Mouse (Mus musculus) kidney, embryonic 15.5 days (tissue): ENCODE measurements around the gene Patj. TPM values are rescaled to one million over a fixed set of nuclear protein-coding genes. Genes with fewer than 3 reads are reported as not detected.

Experiments
- ATAC-seq: fragments of 200-750 bp; cut with Nextera tagmentation; replicated peaks from 2 replicates; pipeline ENCODE4 v1.8.0; 2017; ENCODE audit warnings: moderate TSS enrichment; ENCODE audit not compliant: low FRiP score
- H3K27ac ChIP-seq: fragments of 300-500 bp; sonication (generic); 2 replicates; pipeline ENCODE4 v1.5.1; 2015; ENCODE audit warnings: mild to moderate bottlenecking, inconsistent platforms
- H3K27me3 ChIP-seq: fragments of 300-500 bp; sonication (generic); 2 replicates; pipeline ENCODE4 v1.6.1; 2015; ENCODE audit warnings: inconsistent platforms
- H3K36me3 ChIP-seq: fragments of 300-500 bp; sonication (generic); 2 replicates; pipeline ENCODE4 v1.6.1; 2015; ENCODE audit warnings: inconsistent platforms
- H3K4me1 ChIP-seq: fragments of 300-500 bp; sonication (generic); 2 replicates; pipeline ENCODE4 v1.6.1; 2015; ENCODE audit warnings: inconsistent platforms
- H3K4me2 ChIP-seq: fragments of 300-500 bp; sonication (generic); 2 replicates; pipeline ENCODE4 v1.6.1; 2015; ENCODE audit warnings: moderate library complexity, mild to moderate bottlenecking, inconsistent platforms
- H3K4me3 ChIP-seq: fragments of 300-500 bp; sonication (generic); replicated peaks from 2 replicates; pipeline ENCODE4 v1.5.1; 2015; ENCODE audit warnings: mild to moderate bottlenecking, inconsistent platforms
- H3K9ac ChIP-seq: fragments of 300-500 bp; sonication (generic); 2 replicates; pipeline ENCODE4 v1.6.1; 2015; ENCODE audit warnings: mild to moderate bottlenecking, inconsistent platforms
- H3K9me3 ChIP-seq: fragments of 300-500 bp; sonication (generic); replicated peaks from 2 replicates; pipeline ENCODE4 v1.6.1; 2016; ENCODE audit warnings: inconsistent platforms
- WGBS: fragments of 180-500 bp; shearing (Covaris S2); methylation state at CpG from one replicate; pipeline ENCODE4 v1.1.7; 2015; ENCODE audit warnings: mixed read lengths; 5-methylcytosine and 5-hydroxymethylcytosine counted together
- polyA plus RNA-seq: library from polyadenylated mRNA; unstranded; fragments of >200 nt; fragmentation: Nextera tagmentation; extraction: Ambion mirVana; gene quantifications from 2 replicates; pipeline ENCODE4 v1.2.1, GENCODE M21; 2015

The Patj gene
- polyA plus RNA-seq, result 26.5 and 26.6 TPM in 2 replicates

GRCm38 (mm10) chr4:98395690-98396437 is at the start of gene Patj:
TSS of gene Patj (plus strand) at chr4:98395785.
- Histone ChIP-seq H3K9me3 (no peaks in the 10 kb centered on the region), H3K4me3 (peak within 1 kb of the TSS; percentile 83), H3K27me3 (no peaks in the 10 kb centered on the region), H3K9ac (peak within 1 kb of the TSS; percentile 97), H3K27ac (peak within 1 kb of the TSS; percentile 93), H3K36me3 (no peaks in the 10 kb centered on the region), H3K4me2 (peak within 1 kb of the TSS; percentile 72), H3K4me1 (peaks cover 10% of the 10 kb centered on the region)
- ATAC-seq, result peak; percentile 87
- under 1% methylated on average over 68 of the region's 73 CpGs for WGBS

- ATAC-seq, result no peak
- no peak overlapping the region for H3K4me3 ChIP-seq
- H3K4me1 ChIP-seq, result no peaks in the 10 kb centered on the region
- WGBS, result 70% methylated on average over 5 of the region's 5 CpGs
- H3K27ac ChIP-seq, result no peak overlapping the region
- H3K36me3 ChIP-seq, result peaks cover 9% of the 10 kb centered on the region
- H3K27me3 ChIP-seq, result no peaks in the 10 kb centered on the region
- H3K9ac ChIP-seq, result no peak overlapping the region
- no peak overlapping the region for H3K4me2 ChIP-seq
- H3K9me3 ChIP-seq, result no peaks in the 10 kb centered on the region
Observed at GRCm38 (mm10) chr4:98348580-98348979, 47.0 kb upstream of the Patj start.

GRCm38 (mm10) chr4:98358034-98358809 is 37.4 kb upstream of the Patj start:
- H3K27me3 ChIP-seq, result no peaks in the 10 kb centered on the region
- no peaks in the 10 kb centered on the region for H3K4me1 ChIP-seq
- no peak overlapping the region for H3K27ac ChIP-seq
- H3K36me3 ChIP-seq, result peaks cover 52% of the 10 kb centered on the region
- H3K4me2 ChIP-seq, result no peak overlapping the region
- ATAC-seq, result no peak
- WGBS, result 80% methylated on average over 9 of the region's 9 CpGs
- no peak overlapping the region for H3K4me3 ChIP-seq
- H3K9me3 ChIP-seq, result no peaks in the 10 kb centered on the region
- H3K9ac ChIP-seq, result no peak overlapping the region

- Histone ChIP-seq H3K36me3 (peaks cover 31% of the 10 kb centered on the region), H3K9ac (no peak overlapping the region), H3K27ac (no peak overlapping the region), H3K27me3 (no peaks in the 10 kb centered on the region), H3K4me1 (no peaks in the 10 kb centered on the region), H3K4me3 (no peak overlapping the region), H3K4me2 (no peak overlapping the region), H3K9me3 (no peaks in the 10 kb centered on the region)
- no peak for ATAC-seq
- whole genome bisulfite sequencing, result 63% methylated on average over 4 of the region's 4 CpGs
Observed at GRCm38 (mm10) chr4:98375401-98375800, 20.2 kb upstream of the Patj start.

- H3K9ac ChIP-seq, result no peak overlapping the region
- ATAC-seq, result no peak
- WGBS, result 94% methylated on average over 2 of the region's 2 CpGs
- H3K9me3 ChIP-seq, result no peaks in the 10 kb centered on the region
- no peak overlapping the region for H3K27ac ChIP-seq
- peaks cover 21% of the 10 kb centered on the region for H3K36me3 ChIP-seq
- H3K4me2 ChIP-seq, result no peak overlapping the region
- H3K4me1 ChIP-seq, result peaks cover 6% of the 10 kb centered on the region; the same call in 1 of the 2 replicates
- no peak overlapping the region for H3K4me3 ChIP-seq
- H3K27me3 ChIP-seq, result no peaks in the 10 kb centered on the region
Observed at GRCm38 (mm10) chr4:98376943-98377342, 18.6 kb upstream of the Patj start.

- peaks cover 11% of the 10 kb centered on the region for H3K36me3 ChIP-seq
- no peaks in the 10 kb centered on the region for H3K9me3 ChIP-seq
- peak within 1 kb of the TSS; percentile 60 for H3K4me2 ChIP-seq
- peak within 1 kb of the TSS; percentile 94 for H3K9ac ChIP-seq
- ATAC-seq, result peak; percentile 94
- under 1% methylated on average over 46 of the region's 46 CpGs for WGBS
- peak within 1 kb of the TSS; percentile 91 for H3K4me3 ChIP-seq
- peaks cover 17% of the 10 kb centered on the region for H3K4me1 ChIP-seq
- no peaks in the 10 kb centered on the region for H3K27me3 ChIP-seq
- peak within 1 kb of the TSS; percentile 85 for H3K27ac ChIP-seq
Observed at GRCm38 (mm10) chr4:98382716-98383424, 12.7 kb upstream of the Patj start, which contains the start of gene Tm2d1. TSS of gene Tm2d1 (minus strand) at chr4:98383306.

GRCm38 (mm10) chr4:98385036-98385435 is 10.5 kb upstream of the Patj start:
- H3K4me1 ChIP-seq, result peaks cover 17% of the 10 kb centered on the region
- WGBS, result 8% methylated on average over 5 of the region's 5 CpGs
- H3K27me3 ChIP-seq, result no peaks in the 10 kb centered on the region
- no peak overlapping the region for H3K4me3 ChIP-seq
- no peak overlapping the region for H3K9ac ChIP-seq
- peak overlapping the region; percentile 32 for H3K27ac ChIP-seq
- H3K36me3 ChIP-seq, result no peaks in the 10 kb centered on the region
- H3K9me3 ChIP-seq, result no peaks in the 10 kb centered on the region
- ATAC-seq, result peak; percentile 66
- no peak overlapping the region for H3K4me2 ChIP-seq

- no peaks in the 10 kb centered on the region for H3K27me3 ChIP-seq
- peak overlapping the region; percentile 93 for H3K27ac ChIP-seq
- H3K4me2 ChIP-seq, result peak overlapping the region; percentile 72
- peak overlapping the region; percentile 83 for H3K4me3 ChIP-seq
- no peaks in the 10 kb centered on the region for H3K9me3 ChIP-seq
- 3% methylated on average over 7 of the region's 7 CpGs for WGBS
- H3K36me3 ChIP-seq, result no peaks in the 10 kb centered on the region
- H3K4me1 ChIP-seq, result peaks cover 4% of the 10 kb centered on the region
- ATAC-seq, result no peak
- peak overlapping the region; percentile 97 for H3K9ac ChIP-seq
Observed at GRCm38 (mm10) chr4:98395346-98395689, 267 bp upstream of the Patj start.

- peak overlapping the region; percentile 68 for H3K27ac ChIP-seq
- WGBS, result 20% methylated on average over 6 of the region's 6 CpGs
- H3K4me2 ChIP-seq, result no peak overlapping the region
- peaks cover 23% of the 10 kb centered on the region for H3K4me1 ChIP-seq
- no peak overlapping the region for H3K4me3 ChIP-seq
- H3K36me3 ChIP-seq, result no peaks in the 10 kb centered on the region
- H3K27me3 ChIP-seq, result no peaks in the 10 kb centered on the region
- ATAC-seq, result peak; percentile 73
- H3K9me3 ChIP-seq, result no peaks in the 10 kb centered on the region
- H3K9ac ChIP-seq, result no peak overlapping the region
Observed at GRCm38 (mm10) chr4:98400926-98401583, 5.5 kb downstream of the Patj start.

GRCm38 (mm10) chr4:98401584-98401962 is 6.0 kb downstream of the Patj start:
- no peaks in the 10 kb centered on the region for H3K36me3 ChIP-seq
- H3K27me3 ChIP-seq, result no peaks in the 10 kb centered on the region
- 66% methylated on average over 2 of the region's 2 CpGs for WGBS
- ATAC-seq, result 0 out of 2 replicates have a peak, but pooled peaks have one; percentile 15
- H3K9me3 ChIP-seq, result no peaks in the 10 kb centered on the region
- H3K4me2 ChIP-seq, result no peak overlapping the region
- H3K4me1 ChIP-seq, result peaks cover 23% of the 10 kb centered on the region
- no peak overlapping the region for H3K9ac ChIP-seq
- H3K27ac ChIP-seq, result peak overlapping the region; percentile 68
- H3K4me3 ChIP-seq, result no peak overlapping the region

- Histone ChIP-seq H3K4me1 (peaks cover 18% of the 10 kb centered on the region), H3K27ac (no peak overlapping the region), H3K4me2 (no peak overlapping the region), H3K27me3 (no peaks in the 10 kb centered on the region), H3K9ac (no peak overlapping the region), H3K4me3 (no peak overlapping the region), H3K9me3 (no peaks in the 10 kb centered on the region), H3K36me3 (no peaks in the 10 kb centered on the region)
- no peak for ATAC-seq
- WGBS, result 83% methylated on average over 4 of the region's 4 CpGs
Observed at GRCm38 (mm10) chr4:98403492-98403891, 7.9 kb downstream of the Patj start.
